Mouse (Mus musculus) G1E (cell line): Measurements from ENCODE around the gene Mt4.
A peak's percentile ranks its signal among the peaks of the same experiment; 100 is the strongest.

ENCODE experiments used
- CTCF ChIP-seq: IDR thresholded peaks from 2 replicates; pipeline ENCODE4 v1.5.1; 2012; ENCODE audit warnings: low read depth, low read length, inconsistent platforms, mixed read lengths
- GATA2 ChIP-seq: IDR thresholded peaks from 2 replicates; pipeline ENCODE4 v1.6.1; 2012; ENCODE audit warnings: low read depth, low read length, inconsistent platforms, borderline replicate concordance

DNA sequence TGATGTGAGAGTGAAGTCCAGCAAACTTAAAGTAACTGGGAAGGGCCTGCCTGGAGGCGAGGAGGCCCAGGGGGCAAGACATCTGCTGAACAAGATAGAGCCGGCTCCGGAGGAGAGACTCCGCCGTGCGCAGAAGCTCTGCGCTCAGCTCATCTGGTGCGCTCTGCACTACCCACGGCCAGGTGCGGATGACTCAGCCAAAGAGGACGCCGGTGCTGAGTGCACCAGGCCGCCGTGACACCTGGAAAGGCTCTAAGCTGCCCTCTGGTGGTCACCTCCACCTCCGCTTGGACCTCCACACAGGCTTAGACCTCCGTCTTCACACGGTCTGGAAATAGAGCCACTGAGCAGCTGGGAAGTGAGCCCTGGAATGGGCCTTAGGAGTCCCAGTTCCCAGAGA is 49.5 kb downstream of the Mt4 start:
- TF ChIP-seq CTCF (0 out of 2 replicates have a peak, but pooled peaks have one; percentile 12), GATA2 (no peak)
